Mouse (Mus musculus): Measurements from ENCODE around the gene Pus1. TPM values are rescaled to one million over a fixed set of nuclear protein-coding genes. Genes with fewer than 3 reads are reported as not detected.

Pus1 gene
- polyA plus RNA-seq, 1 experiment from 2014 or later = 19.0 TPM

DNA sequence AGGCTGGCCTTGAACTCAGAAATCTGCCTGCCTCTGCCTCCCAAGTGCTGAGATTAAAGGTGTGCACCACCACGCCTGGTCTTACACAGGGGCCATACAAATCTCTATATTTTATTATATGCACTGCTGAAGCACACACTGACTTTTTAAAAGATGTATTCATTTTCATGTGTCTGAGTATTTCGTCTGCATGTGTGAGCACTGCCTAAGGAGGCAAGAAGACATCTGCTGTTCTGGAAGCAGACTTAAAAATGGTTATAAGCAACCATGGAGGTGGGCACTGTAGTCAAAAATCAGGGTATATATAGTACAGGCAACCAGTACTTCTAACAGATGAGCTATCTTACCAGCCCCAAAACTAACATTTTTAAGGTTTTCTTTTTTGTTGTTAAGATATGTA, 49.2 kb downstream of the Pus1 start:
- Histone ChIP-seq H3K9me3 (ENCODE audit: low read length) (no peaks in the 10 kb centered on the region), H3K27ac (ENCODE audit: low read depth) (no peak overlapping the region), H3K4me2 (ENCODE audit: low read depth, low read length) (no peak overlapping the region), H3K9ac (replicated peaks) (no peak overlapping the region), H3K27me3 (ENCODE audit: insufficient read depth, low read length) (no peaks in the 10 kb centered on the region), H3K4me3 (ENCODE audit: low read depth, low read length) (no peak overlapping the region), H3K4me1 (ENCODE audit: insufficient read depth) (no peaks in the 10 kb centered on the region), H3K36me3 (replicated peaks; ENCODE audit: insufficient read depth, low read length) (peaks cover 70% of the 10 kb centered on the region)
- ATAC-seq (no peak), DNase-seq (no peak)
- 88% methylated on average over 2 of the region's 2 CpGs for WGBS (ENCODE audit: insufficient replicate concordance)
- TF ChIP-seq CTCF (IDR thresholded peaks at IDR 0.05; ENCODE audit: low read depth) (no peak), EP300 (IDR thresholded peaks at IDR 0.05; ENCODE audit: low read depth) (no peak)

DNA sequence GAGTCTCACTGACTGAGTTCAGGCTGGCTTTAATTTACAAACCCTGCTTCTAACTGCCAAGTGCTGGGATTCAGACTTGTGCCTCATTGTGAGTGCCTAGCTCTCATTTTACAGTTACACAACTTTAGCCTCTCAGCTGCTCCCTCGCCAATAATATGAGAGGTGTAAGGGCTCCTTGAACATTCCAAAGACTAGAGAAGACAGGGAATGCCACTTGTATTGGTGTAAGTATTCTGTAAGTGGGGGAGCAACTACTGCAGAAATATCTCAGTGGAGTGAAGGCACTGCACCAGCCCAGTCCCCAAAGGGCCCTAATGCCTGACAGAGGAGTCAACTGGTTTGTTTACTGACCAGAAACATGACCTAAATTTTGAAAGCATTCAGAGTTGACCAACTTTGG, 52.6 kb downstream of the Pus1 start:
- 88% methylated on average over 1 of the region's 1 CpGs for WGBS (ENCODE audit: insufficient replicate concordance)
- Histone ChIP-seq H3K4me3 (ENCODE audit: low read depth, low read length) (no peak overlapping the region), H3K27me3 (ENCODE audit: insufficient read depth, low read length) (no peaks in the 10 kb centered on the region), H3K36me3 (replicated peaks; ENCODE audit: insufficient read depth, low read length) (peaks cover 80% of the 10 kb centered on the region), H3K4me2 (ENCODE audit: low read depth, low read length) (no peak overlapping the region), H3K9ac (replicated peaks) (no peak overlapping the region), H3K27ac (ENCODE audit: low read depth) (no peak overlapping the region), H3K4me1 (ENCODE audit: insufficient read depth) (no peaks in the 10 kb centered on the region), H3K9me3 (ENCODE audit: low read length) (no peaks in the 10 kb centered on the region)
- no peak for ATAC-seq
- TF ChIP-seq EP300 (IDR thresholded peaks at IDR 0.05; ENCODE audit: low read depth) (no peak), CTCF (IDR thresholded peaks at IDR 0.05; ENCODE audit: low read depth) (no peak)
- no peak for DNase-seq

Other genes starting within 250 kb of the Pus1 start
- gene Galnt9, start 236.3 kb downstream of the Pus1 start, polyA plus RNA-seq (2015; fragmentation: Nextera tagmentation; extraction: Ambion mirVana) = 0.07 and 0.11 TPM in 2 replicates
- gene Noc4l, start 127.2 kb downstream of the Pus1 start, polyA plus RNA-seq (2015; fragmentation: Nextera tagmentation; extraction: Ambion mirVana) = 14.8 and 19.6 TPM in 2 replicates
- gene Ddx51, start 127.2 kb downstream of the Pus1 start, polyA plus RNA-seq (2015; fragmentation: Nextera tagmentation; extraction: Ambion mirVana) = 7.5 and 7.9 TPM in 2 replicates
- 9.3 and 10.6 TPM in 2 replicates for gene Ep400, start 9.9 kb downstream of the Pus1 start, polyA plus RNA-seq (2015; fragmentation: Nextera tagmentation; extraction: Ambion mirVana)
- gene Ulk1, start 29.4 kb upstream of the Pus1 start, polyA plus RNA-seq (2015; fragmentation: Nextera tagmentation; extraction: Ambion mirVana) = 7.9 and 8.1 TPM in 2 replicates
- 41.5 and 47.7 TPM in 2 replicates for gene Hscb, start 59.1 kb upstream of the Pus1 start, polyA plus RNA-seq (2015; fragmentation: Nextera tagmentation; extraction: Ambion mirVana)
- gene Chek2, start 59.3 kb upstream of the Pus1 start, polyA plus RNA-seq (2015; fragmentation: Nextera tagmentation; extraction: Ambion mirVana) = 9.2 and 13.2 TPM in 2 replicates
- gene Ttc28, start 99.1 kb upstream of the Pus1 start, polyA plus RNA-seq (2015; fragmentation: Nextera tagmentation; extraction: Ambion mirVana) = 0.62 and 0.73 TPM in 2 replicates